Mouse (Mus musculus) bone marrow, adult 2 months (tissue): Measurements from ENCODE around the gene Pif1.

Source experiments
- CTCF ChIP-seq: fragments of 200-500 bp; IDR thresholded peaks from 2 replicates; pipeline ENCODE4 v1.5.1; 2011; ENCODE audit warnings: low read length, control low read depth; ENCODE audit not compliant: control insufficient read depth, insufficient read depth
- POLR2A ChIP-seq: fragments of 200-500 bp; IDR thresholded peaks from 2 replicates; pipeline ENCODE4 v1.6.1; 2011; ENCODE audit warnings: low read depth, mild to moderate bottlenecking, control low read depth, low read length, borderline replicate concordance; ENCODE audit not compliant: control insufficient read depth

DNA sequence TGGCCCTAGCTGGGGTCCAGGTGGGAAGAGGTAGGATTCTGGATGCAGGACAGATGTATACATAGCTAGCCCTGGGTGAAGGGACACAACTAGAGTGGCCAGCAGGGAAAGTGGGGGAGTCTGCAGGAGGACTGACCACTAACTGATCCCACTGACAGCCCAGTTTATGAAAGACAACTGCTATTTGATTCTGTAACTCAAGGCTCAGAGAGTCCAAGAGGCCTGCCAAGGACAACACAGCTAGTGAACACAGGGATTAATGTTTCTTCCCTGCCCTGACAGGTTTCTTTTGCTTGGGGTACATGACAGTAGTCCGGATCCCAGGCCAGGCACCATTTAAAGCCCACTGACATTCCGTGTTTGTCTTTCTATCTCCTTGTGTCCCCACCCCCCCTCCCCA, 20.2 kb downstream of the Pif1 start:
- no peak for TF ChIP-seq CTCF
- no peak for TF ChIP-seq POLR2A
